Mouse (Mus musculus): ENCODE data around the gene 1600002K03Rik. TPM values are rescaled to one million over a fixed set of nuclear protein-coding genes. Genes with fewer than 3 reads are reported as not detected.

The 1600002K03Rik gene
- total and polyA plus RNA-seq, 3 experiments, result 4.8 to 8.9 TPM; not detected in 1

DNA sequence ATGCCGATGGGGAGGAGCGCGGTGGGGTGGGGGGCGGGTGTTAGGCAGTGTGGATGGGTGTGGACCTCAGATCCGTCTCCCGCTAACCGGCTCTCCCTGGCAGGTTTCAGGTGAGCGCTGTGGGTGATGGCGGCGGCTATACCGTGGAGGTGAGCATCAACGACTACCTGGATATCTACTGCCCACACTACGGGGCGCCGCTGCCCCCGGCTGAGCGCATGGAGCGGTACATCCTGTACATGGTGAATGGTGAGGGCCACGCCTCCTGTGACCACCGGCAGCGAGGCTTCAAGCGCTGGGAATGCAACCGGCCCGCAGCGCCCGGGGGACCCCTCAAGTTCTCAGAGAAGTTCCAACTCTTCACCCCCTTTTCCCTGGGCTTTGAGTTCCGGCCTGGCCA is 13.9 kb downstream of the 1600002K03Rik start:
- Histone ChIP-seq H3K36me3 (replicated peaks) (no peaks in the 10 kb centered on the region), H3K4me3 (ENCODE audit: low read depth, low read length) (no peak overlapping the region), H3K4me1 (ENCODE audit: insufficient read depth, low read depth, low read length) (peaks cover 3% of the 10 kb centered on the region; the same call in 1 of the 2 replicates), H3K27me3 (ENCODE audit: insufficient read depth, low read length) (peaks cover 81% of the 10 kb centered on the region), H3K9me3 (replicated peaks) (no peaks in the 10 kb centered on the region)
- no peak for TF ChIP-seq CTCF (IDR thresholded peaks at IDR 0.05; ENCODE audit: low read depth, low read length)
- TF ChIP-seq GATA2 (IDR thresholded peaks at IDR 0.05; ENCODE audit: borderline replicate concordance, low read depth, low read length), result no peak
- TF ChIP-seq POLR2AphosphoS5 (IDR thresholded peaks at IDR 0.05; ENCODE audit: insufficient replicate concordance, low read depth, low read length), result no peak
- TF ChIP-seq TAL1 (conservative IDR thresholded peaks at IDR 0.05; ENCODE audit: low read depth, low read length), result no peak
- TF ChIP-seq GATA1 (IDR thresholded peaks at IDR 0.05; ENCODE audit: borderline replicate concordance, low read length), result no peak
- no peak for DNase-seq (ENCODE audit: low spot score)
- no peak for ATAC-seq (ENCODE audit: extremely low read depth, insufficient number of reproducible peaks, low FRiP score, poor library complexity, severe bottlenecking)

GRCm38 (mm10) chr10:80187739-80188138 is 15.0 kb downstream of the 1600002K03Rik start:
- TF ChIP-seq CTCF (IDR thresholded peaks at IDR 0.05; ENCODE audit: low read depth, low read length) (no peak), POLR2AphosphoS5 (IDR thresholded peaks at IDR 0.05; ENCODE audit: insufficient replicate concordance, low read depth, low read length) (no peak), GATA2 (IDR thresholded peaks at IDR 0.05; ENCODE audit: borderline replicate concordance, low read depth, low read length) (no peak), GATA1 (IDR thresholded peaks at IDR 0.05; ENCODE audit: borderline replicate concordance, low read length) (no peak), TAL1 (conservative IDR thresholded peaks at IDR 0.05; ENCODE audit: low read depth, low read length) (no peak)
- Histone ChIP-seq H3K27me3 (ENCODE audit: insufficient read depth, low read length) (peaks cover 79% of the 10 kb centered on the region), H3K9me3 (replicated peaks) (no peaks in the 10 kb centered on the region), H3K4me1 (ENCODE audit: insufficient read depth, low read depth, low read length) (peaks cover 3% of the 10 kb centered on the region; the same call in 1 of the 2 replicates), H3K36me3 (replicated peaks) (no peaks in the 10 kb centered on the region), H3K4me3 (ENCODE audit: low read depth, low read length) (no peak overlapping the region)
- DNase-seq (ENCODE audit: low spot score), result no peak
- ATAC-seq (ENCODE audit: extremely low read depth, insufficient number of reproducible peaks, low FRiP score, poor library complexity, severe bottlenecking), result no peak

- peaks cover 3% of the 10 kb centered on the region; the same call in 1 of the 2 replicates for H3K4me1 ChIP-seq (ENCODE audit: insufficient read depth, low read depth, low read length)
- ATAC-seq (ENCODE audit: extremely low read depth, insufficient number of reproducible peaks, low FRiP score, poor library complexity, severe bottlenecking), result no peak
- no peaks in the 10 kb centered on the region for H3K36me3 ChIP-seq (replicated peaks)
- TF ChIP-seq POLR2AphosphoS5 (IDR thresholded peaks at IDR 0.05; ENCODE audit: insufficient replicate concordance, low read depth, low read length) (no peak), GATA2 (IDR thresholded peaks at IDR 0.05; ENCODE audit: borderline replicate concordance, low read depth, low read length) (no peak), CTCF (IDR thresholded peaks at IDR 0.05; ENCODE audit: low read depth, low read length) (no peak), TAL1 (conservative IDR thresholded peaks at IDR 0.05; ENCODE audit: low read depth, low read length) (no peak), GATA1 (IDR thresholded peaks at IDR 0.05; ENCODE audit: borderline replicate concordance, low read length) (no peak)
- H3K27me3 ChIP-seq (ENCODE audit: insufficient read depth, low read length), result peaks cover 80% of the 10 kb centered on the region
- no peaks in the 10 kb centered on the region for H3K9me3 ChIP-seq (replicated peaks)
- DNase-seq (ENCODE audit: low spot score), result no peak
- H3K4me3 ChIP-seq (ENCODE audit: low read depth, low read length), result no peak overlapping the region
Measured at GRCm38 (mm10) chr10:80188453-80189024, 15.8 kb downstream of the 1600002K03Rik start.

DNA sequence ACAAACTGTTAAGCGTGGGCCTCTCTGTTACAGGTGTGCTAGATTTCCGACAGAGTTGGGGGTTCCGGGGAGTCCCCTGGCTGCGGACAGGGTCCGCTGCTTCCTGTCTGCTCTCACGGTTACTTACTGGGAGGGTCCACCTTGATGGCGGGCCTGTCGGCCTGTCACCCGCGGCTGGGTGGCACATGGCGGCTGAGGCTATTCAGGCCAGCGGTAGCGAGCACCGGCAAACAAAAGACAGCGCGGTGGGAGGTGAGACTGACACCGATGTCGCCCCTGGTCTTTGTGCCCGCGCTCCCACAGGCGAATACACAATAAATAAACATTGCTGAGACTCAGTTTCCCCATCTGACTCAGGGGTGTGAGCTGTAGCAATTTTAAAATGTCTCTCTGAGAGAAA is 17.3 kb downstream of the 1600002K03Rik start:
- Histone ChIP-seq H3K9me3 (replicated peaks) (no peaks in the 10 kb centered on the region), H3K4me1 (ENCODE audit: insufficient read depth, low read depth, low read length) (peaks cover 3% of the 10 kb centered on the region; the same call in 1 of the 2 replicates), H3K27me3 (ENCODE audit: insufficient read depth, low read length) (peaks cover 80% of the 10 kb centered on the region), H3K4me3 (ENCODE audit: low read depth, low read length) (no peak overlapping the region), H3K36me3 (replicated peaks) (no peaks in the 10 kb centered on the region)
- no peak for DNase-seq (ENCODE audit: low spot score)
- no peak for TF ChIP-seq CTCF (IDR thresholded peaks at IDR 0.05; ENCODE audit: low read depth, low read length)
- TF ChIP-seq GATA1 (IDR thresholded peaks at IDR 0.05; ENCODE audit: borderline replicate concordance, low read length), result no peak
- no peak for TF ChIP-seq TAL1 (conservative IDR thresholded peaks at IDR 0.05; ENCODE audit: low read depth, low read length)
- TF ChIP-seq POLR2AphosphoS5 (IDR thresholded peaks at IDR 0.05; ENCODE audit: insufficient replicate concordance, low read depth, low read length), result no peak
- no peak for TF ChIP-seq GATA2 (IDR thresholded peaks at IDR 0.05; ENCODE audit: borderline replicate concordance, low read depth, low read length)
- ATAC-seq (ENCODE audit: extremely low read depth, insufficient number of reproducible peaks, low FRiP score, poor library complexity, severe bottlenecking), result no peak

DNA sequence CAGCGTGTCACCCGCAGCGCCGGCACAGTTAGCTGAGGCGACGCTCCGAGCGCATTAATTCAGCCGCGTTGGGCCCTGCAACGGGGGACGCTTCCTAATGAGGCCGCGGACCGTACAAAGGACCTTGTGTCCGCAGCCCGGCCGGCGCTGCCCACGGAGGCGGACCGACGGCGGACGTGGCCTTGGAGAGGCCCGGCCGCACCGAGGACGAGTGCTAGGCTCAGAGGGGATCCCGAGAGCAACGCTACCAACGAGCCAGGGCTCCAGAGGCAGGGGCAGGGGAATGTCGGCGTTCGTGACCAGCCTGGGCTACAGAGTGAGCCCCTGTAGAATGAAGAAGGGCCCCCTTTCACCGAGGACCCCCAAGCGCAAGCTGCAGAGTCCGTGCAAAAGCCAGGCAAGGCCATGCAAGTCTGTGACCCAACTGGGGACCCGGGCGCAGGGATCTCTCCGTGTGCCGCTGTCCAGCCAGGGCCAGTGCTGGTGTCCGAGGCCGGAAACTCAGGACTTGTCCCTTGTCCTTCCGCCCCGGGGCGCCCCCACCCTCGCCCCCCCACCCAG is 17.8 kb downstream of the 1600002K03Rik start:
- Histone ChIP-seq H3K4me3 (ENCODE audit: low read depth, low read length) (no peak overlapping the region), H3K9me3 (replicated peaks) (no peaks in the 10 kb centered on the region), H3K27me3 (ENCODE audit: insufficient read depth, low read length) (peaks cover 77% of the 10 kb centered on the region), H3K36me3 (replicated peaks) (no peaks in the 10 kb centered on the region), H3K4me1 (ENCODE audit: insufficient read depth, low read depth, low read length) (peaks cover 2% of the 10 kb centered on the region; the same call in 1 of the 2 replicates)
- DNase-seq (ENCODE audit: low spot score) (no peak), ATAC-seq (ENCODE audit: extremely low read depth, insufficient number of reproducible peaks, low FRiP score, poor library complexity, severe bottlenecking) (no peak)
- TF ChIP-seq TAL1 (conservative IDR thresholded peaks at IDR 0.05; ENCODE audit: low read depth, low read length), result no peak
- no peak for TF ChIP-seq CTCF (IDR thresholded peaks at IDR 0.05; ENCODE audit: low read depth, low read length)
- TF ChIP-seq GATA1 (IDR thresholded peaks at IDR 0.05; ENCODE audit: borderline replicate concordance, low read length), result no peak
- no peak for TF ChIP-seq POLR2AphosphoS5 (IDR thresholded peaks at IDR 0.05; ENCODE audit: insufficient replicate concordance, low read depth, low read length)
- no peak for TF ChIP-seq GATA2 (IDR thresholded peaks at IDR 0.05; ENCODE audit: borderline replicate concordance, low read depth, low read length)

DNA sequence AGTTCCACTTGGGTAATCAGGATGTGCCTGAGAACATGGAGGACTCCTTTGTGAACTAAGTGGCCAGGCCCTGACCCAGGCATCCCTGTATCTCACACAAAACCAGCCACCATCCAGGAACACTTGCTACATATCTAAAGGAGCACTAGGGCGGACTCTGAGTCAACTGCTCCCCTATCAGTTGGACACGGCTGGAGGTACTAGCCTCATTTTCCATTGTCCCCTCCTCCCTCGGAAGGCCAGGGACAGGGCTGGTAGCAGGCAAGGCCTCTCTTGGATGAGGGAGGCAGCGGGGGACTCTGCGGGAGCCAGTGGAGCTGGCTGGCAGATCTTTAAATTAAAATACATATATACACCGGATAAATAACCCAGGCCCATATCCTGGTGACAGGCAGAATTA is 21.2 kb downstream of the 1600002K03Rik start:
- no peaks in the 10 kb centered on the region for H3K36me3 ChIP-seq (replicated peaks)
- no peaks in the 10 kb centered on the region; the same call in 1 of the 2 replicates for H3K4me1 ChIP-seq (ENCODE audit: insufficient read depth, low read depth, low read length)
- no peak for ATAC-seq (ENCODE audit: extremely low read depth, insufficient number of reproducible peaks, low FRiP score, poor library complexity, severe bottlenecking)
- DNase-seq (ENCODE audit: low spot score), result no peak
- H3K9me3 ChIP-seq (replicated peaks), result no peaks in the 10 kb centered on the region
- H3K27me3 ChIP-seq (ENCODE audit: insufficient read depth, low read length), result peaks cover 65% of the 10 kb centered on the region
- TF ChIP-seq TAL1 (conservative IDR thresholded peaks at IDR 0.05; ENCODE audit: low read depth, low read length), result no peak
- no peak for TF ChIP-seq GATA1 (IDR thresholded peaks at IDR 0.05; ENCODE audit: borderline replicate concordance, low read length)
- TF ChIP-seq POLR2AphosphoS5 (IDR thresholded peaks at IDR 0.05; ENCODE audit: insufficient replicate concordance, low read depth, low read length), result no peak
- no peak for TF ChIP-seq GATA2 (IDR thresholded peaks at IDR 0.05; ENCODE audit: borderline replicate concordance, low read depth, low read length)
- no peak for TF ChIP-seq CTCF (IDR thresholded peaks at IDR 0.05; ENCODE audit: low read depth, low read length)
- H3K4me3 ChIP-seq (ENCODE audit: low read depth, low read length), result no peak overlapping the region

All from G1E (cell line).